Mouse (Mus musculus): Measurements from ENCODE around the gene Gsk3a. TPM values are rescaled to one million over a fixed set of nuclear protein-coding genes. Genes with fewer than 3 reads are reported as not detected.

Gsk3a gene
- polyA plus RNA-seq, 1 experiment from 2014 or later, result 15.7 TPM

- 5% methylated on average over 31 of the region's 31 CpGs for WGBS
- Histone ChIP-seq H3K4me2 (replicated peaks; ENCODE audit: low read depth, low read length) (peak overlapping the region; percentile 95), H3K4me1 (ENCODE audit: control insufficient read depth, insufficient read depth, low read length) (peaks cover 26% of the 10 kb centered on the region), H3K27ac (ENCODE audit: low read depth, low read length) (peak overlapping the region; percentile 49; the same call in 1 of the 2 replicates), H3K9me3 (ENCODE audit: control insufficient read depth, low read length) (no peaks in the 10 kb centered on the region), H3K9ac (ENCODE audit: low read depth, low read length) (peak overlapping the region; percentile 77), H3K36me3 (ENCODE audit: control insufficient read depth, insufficient read depth, low read length) (peaks cover 15% of the 10 kb centered on the region), H3K27me3 (ENCODE audit: control insufficient read depth, insufficient read depth, low read length) (no peaks in the 10 kb centered on the region), H3K4me3 (ENCODE audit: low read length) (peak overlapping the region; percentile 67)
- peak; percentile 79 for ATAC-seq (ENCODE audit: low FRiP score, low TSS enrichment)
These were observed 17.7 kb downstream of the Gsk3a start for GRCm38 (mm10) chr7:25219756-25220456.

GRCm38 (mm10) chr7:25219416-25219750, 18.3 kb downstream of the Gsk3a start:
- Histone ChIP-seq H3K27me3 (ENCODE audit: control insufficient read depth, insufficient read depth, low read length) (no peaks in the 10 kb centered on the region), H3K9me3 (ENCODE audit: control insufficient read depth, low read length) (no peaks in the 10 kb centered on the region), H3K36me3 (ENCODE audit: control insufficient read depth, insufficient read depth, low read length) (peaks cover 13% of the 10 kb centered on the region; the same call in 1 of the 2 replicates), H3K27ac (ENCODE audit: low read depth, low read length) (0 out of 2 replicates have a peak overlapping the region, but pooled peaks have one; percentile 49), H3K9ac (ENCODE audit: low read depth, low read length) (peak overlapping the region; percentile 74), H3K4me2 (replicated peaks; ENCODE audit: low read depth, low read length) (peak overlapping the region; percentile 95), H3K4me3 (ENCODE audit: low read length) (peak overlapping the region; percentile 67), H3K4me1 (ENCODE audit: control insufficient read depth, insufficient read depth, low read length) (peaks cover 26% of the 10 kb centered on the region)
- ATAC-seq (ENCODE audit: low FRiP score, low TSS enrichment), result peak; percentile 25
- under 1% methylated on average over 16 of the region's 16 CpGs for WGBS

- H3K9ac ChIP-seq (ENCODE audit: low read depth, low read length), result peak overlapping the region; percentile 74
- under 1% methylated on average over 53 of the region's 53 CpGs for WGBS
- peak overlapping the region; percentile 67 for H3K4me3 ChIP-seq (ENCODE audit: low read length)
- H3K27ac ChIP-seq (ENCODE audit: low read depth, low read length), result peak overlapping the region; percentile 84
- no peaks in the 10 kb centered on the region for H3K9me3 ChIP-seq (ENCODE audit: control insufficient read depth, low read length)
- peak overlapping the region; percentile 95 for H3K4me2 ChIP-seq (replicated peaks; ENCODE audit: low read depth, low read length)
- H3K36me3 ChIP-seq (ENCODE audit: control insufficient read depth, insufficient read depth, low read length), result peaks cover 9% of the 10 kb centered on the region; the same call in 1 of the 2 replicates
- peaks cover 26% of the 10 kb centered on the region for H3K4me1 ChIP-seq (ENCODE audit: control insufficient read depth, insufficient read depth, low read length)
- peak; percentile 14 for ATAC-seq (ENCODE audit: low FRiP score, low TSS enrichment)
- H3K27me3 ChIP-seq (ENCODE audit: control insufficient read depth, insufficient read depth, low read length), result no peaks in the 10 kb centered on the region
These were observed 18.8 kb downstream of the Gsk3a start for GRCm38 (mm10) chr7:25218705-25219415.

- Histone ChIP-seq H3K9ac (ENCODE audit: low read depth, low read length) (no peak overlapping the region), H3K4me3 (ENCODE audit: low read length) (peak overlapping the region; percentile 67; the same call in 1 of the 2 replicates)
These were observed 19.8 kb downstream of the Gsk3a start for GRCm38 (mm10) chr7:25217653-25218395.

GRCm38 (mm10) chr7:25214172-25214571, 23.5 kb downstream of the Gsk3a start:
- no peak overlapping the region for H3K4me3 ChIP-seq (ENCODE audit: low read length)
- no peak for ATAC-seq (ENCODE audit: low FRiP score, low TSS enrichment)
- peaks cover 8% of the 10 kb centered on the region for H3K4me1 ChIP-seq (ENCODE audit: control insufficient read depth, insufficient read depth, low read length)
- peaks cover 15% of the 10 kb centered on the region; the same call in 1 of the 2 replicates for H3K36me3 ChIP-seq (ENCODE audit: control insufficient read depth, insufficient read depth, low read length)
- WGBS, result 97% methylated on average over 2 of the region's 2 CpGs
- H3K9ac ChIP-seq (ENCODE audit: low read depth, low read length), result no peak overlapping the region
- no peaks in the 10 kb centered on the region for H3K9me3 ChIP-seq (ENCODE audit: control insufficient read depth, low read length)
- no peak overlapping the region for H3K4me2 ChIP-seq (replicated peaks; ENCODE audit: low read depth, low read length)
- no peaks in the 10 kb centered on the region for H3K27me3 ChIP-seq (ENCODE audit: control insufficient read depth, insufficient read depth, low read length)
- no peak overlapping the region for H3K27ac ChIP-seq (ENCODE audit: low read depth, low read length)

More at GRCm38 (mm10) chr7:25217653-25218395, 19.8 kb downstream of the Gsk3a start:
- peaks cover 26% of the 10 kb centered on the region for H3K4me1 ChIP-seq (ENCODE audit: control insufficient read depth, insufficient read depth, low read length)
- 65% methylated on average over 12 of the region's 12 CpGs for WGBS
- no peaks in the 10 kb centered on the region for H3K27me3 ChIP-seq (ENCODE audit: control insufficient read depth, insufficient read depth, low read length)
- no peaks in the 10 kb centered on the region for H3K9me3 ChIP-seq (ENCODE audit: control insufficient read depth, low read length)
- H3K36me3 ChIP-seq (ENCODE audit: control insufficient read depth, insufficient read depth, low read length), result peaks cover 6% of the 10 kb centered on the region; the same call in 1 of the 2 replicates
- H3K4me2 ChIP-seq (replicated peaks; ENCODE audit: low read depth, low read length), result peak overlapping the region; percentile 95
- H3K27ac ChIP-seq (ENCODE audit: low read depth, low read length), result no peak overlapping the region
- ATAC-seq (ENCODE audit: low FRiP score, low TSS enrichment), result no peak

GRCm38 (mm10) chr7:25213099-25213498, 24.6 kb downstream of the Gsk3a start:
- Histone ChIP-seq H3K36me3 (ENCODE audit: control insufficient read depth, insufficient read depth, low read length) (peaks cover 16% of the 10 kb centered on the region; the same call in 1 of the 2 replicates), H3K4me3 (ENCODE audit: low read length) (no peak overlapping the region), H3K27me3 (ENCODE audit: control insufficient read depth, insufficient read depth, low read length) (no peaks in the 10 kb centered on the region), H3K9ac (ENCODE audit: low read depth, low read length) (no peak overlapping the region), H3K4me2 (replicated peaks; ENCODE audit: low read depth, low read length) (no peak overlapping the region), H3K27ac (ENCODE audit: low read depth, low read length) (no peak overlapping the region), H3K9me3 (ENCODE audit: control insufficient read depth, low read length) (no peaks in the 10 kb centered on the region), H3K4me1 (ENCODE audit: control insufficient read depth, insufficient read depth, low read length) (peaks cover 5% of the 10 kb centered on the region; the same call in 1 of the 2 replicates)
- no peak for ATAC-seq (ENCODE audit: low FRiP score, low TSS enrichment)
- 67% methylated on average over 3 of the region's 3 CpGs for WGBS

GRCm38 (mm10) chr7:25210482-25210881, 27.2 kb downstream of the Gsk3a start:
- Histone ChIP-seq H3K9ac (ENCODE audit: low read depth, low read length) (no peak overlapping the region), H3K4me3 (ENCODE audit: low read length) (no peak overlapping the region), H3K4me2 (replicated peaks; ENCODE audit: low read depth, low read length) (no peak overlapping the region), H3K9me3 (ENCODE audit: control insufficient read depth, low read length) (no peaks in the 10 kb centered on the region), H3K27ac (ENCODE audit: low read depth, low read length) (no peak overlapping the region), H3K36me3 (ENCODE audit: control insufficient read depth, insufficient read depth, low read length) (peaks cover 16% of the 10 kb centered on the region; the same call in 1 of the 2 replicates), H3K4me1 (ENCODE audit: control insufficient read depth, insufficient read depth, low read length) (0 out of 2 replicates have a peak, but pooled peaks cover 3% of the 10 kb centered on the region), H3K27me3 (ENCODE audit: control insufficient read depth, insufficient read depth, low read length) (no peaks in the 10 kb centered on the region)
- 70% methylated on average over 4 of the region's 4 CpGs for WGBS
- ATAC-seq (ENCODE audit: low FRiP score, low TSS enrichment), result no peak

- Histone ChIP-seq H3K27ac (ENCODE audit: low read depth, low read length) (no peak overlapping the region), H3K36me3 (ENCODE audit: control insufficient read depth, insufficient read depth, low read length) (peaks cover 12% of the 10 kb centered on the region; the same call in 1 of the 2 replicates), H3K4me3 (ENCODE audit: low read length) (no peak overlapping the region), H3K4me2 (replicated peaks; ENCODE audit: low read depth, low read length) (no peak overlapping the region), H3K9ac (ENCODE audit: low read depth, low read length) (no peak overlapping the region), H3K27me3 (ENCODE audit: control insufficient read depth, insufficient read depth, low read length) (no peaks in the 10 kb centered on the region), H3K4me1 (ENCODE audit: control insufficient read depth, insufficient read depth, low read length) (0 out of 2 replicates have a peak, but pooled peaks cover 3% of the 10 kb centered on the region), H3K9me3 (ENCODE audit: control insufficient read depth, low read length) (no peaks in the 10 kb centered on the region)
- ATAC-seq (ENCODE audit: low FRiP score, low TSS enrichment), result 0 out of 2 replicates have a peak, but pooled peaks have one; percentile 30
- 39% methylated on average over 3 of the region's 3 CpGs for WGBS
These were observed 28.5 kb downstream of the Gsk3a start for GRCm38 (mm10) chr7:25209161-25209622.

All from kidney, embryonic 14.5 days (tissue).